Mouse (Mus musculus): ENCODE measurements at regions not wholly inside any gene's neighbourhood (a gene's known extent, or its start where the extent isn't known, plus 50 kb on each side); places are given as distances from the start of the nearest gene placed in this dataset.
"Not testable (repeated sequence)": the region's sequence is repeated elsewhere in the genome, so short reads cannot be mapped to it uniquely, and the experiment has no call there.

DNA sequence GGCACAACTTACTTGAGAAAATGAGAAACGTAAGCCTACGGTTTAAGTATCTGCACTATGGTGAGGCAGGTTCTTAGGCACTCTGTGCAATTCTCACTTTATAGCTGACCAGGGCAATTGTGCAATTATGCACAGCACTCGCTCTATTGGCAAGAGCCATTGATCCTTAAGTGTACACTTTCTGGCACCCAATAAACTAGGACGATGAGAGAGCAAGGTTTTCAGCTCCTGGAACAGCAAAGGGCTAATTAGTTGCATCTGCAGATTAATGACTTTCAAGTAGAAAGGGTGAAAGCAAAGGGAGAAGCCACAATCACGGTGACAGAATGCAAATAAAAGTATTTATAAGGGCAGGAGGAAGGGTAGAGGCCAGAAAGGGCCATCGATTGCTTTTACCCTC is 185.4 kb upstream of the Gm10306 start:
- no peak for DNase-seq (ENCODE audit: low spot score in 2 of 2)

DNA sequence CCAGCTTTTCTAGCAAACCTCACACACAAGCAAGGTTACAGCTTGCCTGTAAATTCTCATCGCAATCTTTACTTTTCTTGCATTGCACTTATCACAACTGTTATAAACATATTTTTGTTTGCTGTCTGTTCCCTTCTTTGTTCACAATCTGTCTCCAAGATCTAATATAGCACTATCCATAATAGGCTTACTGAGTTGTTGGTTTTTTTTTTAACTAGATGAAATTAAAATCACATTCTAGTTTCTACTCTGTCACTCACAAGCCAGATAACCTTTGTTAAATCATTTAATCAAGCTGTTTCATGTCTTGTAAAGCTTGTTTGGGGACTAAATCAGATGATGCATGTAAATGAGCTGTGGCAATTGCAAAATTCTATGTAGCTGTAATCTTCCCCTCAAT is 180.1 kb upstream of the Gm10306 start:
- DNase-seq (ENCODE audit: low spot score in 2 of 2): no peak
- intact Hi-C loops (cut with DNase I): no loop called here

More for the DNA sequence above, 185.4 kb upstream of the Gm10306 start:
- intact Hi-C loops (cut with DNase I): no loop called here

DNA sequence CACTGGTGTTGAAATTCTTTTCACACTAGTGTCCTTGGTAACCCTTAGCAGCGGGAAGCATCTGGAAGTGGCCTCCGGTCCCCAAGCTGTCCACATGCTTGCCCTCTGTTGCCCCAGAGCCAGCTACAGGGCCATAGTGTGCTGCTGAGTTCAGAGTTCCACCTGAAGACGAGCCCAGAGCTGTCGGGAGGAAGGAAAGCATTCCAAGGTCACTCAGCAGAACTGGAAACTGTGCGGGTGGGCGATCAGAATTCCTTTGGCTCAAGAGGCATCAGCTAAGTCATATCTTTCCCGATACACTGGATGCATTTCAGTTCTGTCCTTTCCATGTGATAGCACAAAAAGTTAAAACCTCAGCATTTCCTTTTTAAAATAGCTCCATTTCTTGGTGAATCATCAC is 170.6 kb upstream of the Gm10306 start:
- intact Hi-C loops (cut with DNase I): no loop called here
- DNase-seq (ENCODE audit: low spot score in 2 of 2): no peak

DNA sequence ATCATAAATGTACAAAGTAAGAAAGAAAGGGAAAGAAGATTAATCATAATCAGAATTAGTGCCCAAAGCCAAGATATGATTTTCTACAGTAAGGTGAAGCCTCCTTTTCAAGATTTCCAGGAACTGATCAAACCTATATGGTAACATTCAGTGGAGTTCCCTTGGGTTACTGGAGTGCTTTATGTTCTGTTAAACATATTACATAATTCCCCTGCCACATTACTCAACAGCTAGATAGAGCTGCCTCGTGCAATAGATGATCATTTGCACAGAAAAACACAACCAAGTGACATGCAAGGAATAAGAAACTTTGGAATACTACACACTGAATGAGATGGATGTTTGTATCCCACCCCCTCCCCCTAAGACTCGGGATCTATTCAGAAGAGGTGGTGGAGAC is 168.0 kb upstream of the Gm10306 start:
- no peak for DNase-seq (ENCODE audit: low spot score in 2 of 2)
- intact Hi-C loops (cut with DNase I): no loop called here

DNA sequence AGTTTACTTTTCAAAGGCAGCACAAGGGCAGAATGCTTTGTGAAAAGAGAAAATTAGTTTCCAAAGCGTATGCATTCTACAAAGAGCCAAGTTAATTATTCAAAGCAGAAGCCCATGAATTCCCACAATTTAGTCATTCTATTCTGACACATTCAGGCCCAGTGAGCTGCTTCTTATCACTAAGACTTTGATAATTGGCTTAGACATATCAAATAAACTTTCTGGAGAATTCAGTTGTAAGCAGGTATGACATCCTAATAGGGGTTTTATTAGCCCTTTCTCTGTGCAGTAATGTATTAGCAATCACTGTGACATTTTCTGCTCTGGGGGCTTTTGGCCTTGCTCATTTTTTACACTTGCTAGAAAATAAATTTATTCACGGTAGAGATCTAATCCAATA is 161.9 kb upstream of the Gm10306 start:
- intact Hi-C loops (cut with DNase I): no loop called here
- DNase-seq (ENCODE audit: low spot score in 2 of 2): no peak

DNA sequence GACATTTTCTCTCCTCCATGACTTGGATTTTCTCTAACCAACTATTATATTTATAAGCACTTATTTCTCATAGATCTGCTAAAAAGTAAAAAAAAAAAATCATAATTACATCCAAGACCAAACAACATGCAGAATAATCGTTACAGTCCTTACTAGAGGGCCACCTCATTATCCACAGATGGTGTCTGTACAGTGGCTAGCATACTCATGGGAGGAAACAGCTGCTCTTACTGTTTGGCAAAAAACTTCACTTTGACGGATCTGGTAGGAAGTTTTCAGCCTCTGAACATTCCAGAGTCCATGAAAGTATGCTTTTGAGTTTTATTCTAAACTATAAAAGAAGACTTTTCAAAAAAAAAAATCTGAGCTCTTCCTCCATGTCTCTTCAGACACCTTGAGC is 159.1 kb upstream of the Gm10306 start:
- no peak for DNase-seq (ENCODE audit: low spot score in 2 of 2)
- intact Hi-C loops (cut with DNase I): no loop called here

DNA sequence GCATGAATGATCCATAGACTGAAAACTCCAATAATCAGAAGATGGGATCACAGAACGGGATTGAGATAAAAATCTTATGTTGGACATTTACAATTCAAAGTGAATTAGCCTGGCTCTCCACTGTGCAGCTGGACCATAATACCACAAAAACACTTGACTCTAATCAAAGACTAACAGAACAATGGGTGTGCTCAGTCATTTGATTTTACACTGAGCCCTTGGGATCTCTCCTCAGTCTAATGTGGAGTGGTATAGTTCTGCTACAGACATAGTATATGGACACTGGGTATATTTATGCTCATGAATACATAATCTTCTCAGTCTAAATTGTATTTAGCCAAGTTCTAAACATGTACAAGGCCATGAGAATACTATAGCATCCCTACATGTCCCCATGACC is 149.4 kb upstream of the Gm10306 start:
- no peak for DNase-seq (ENCODE audit: low spot score in 2 of 2)
- intact Hi-C loops (cut with DNase I): no loop called here

DNA sequence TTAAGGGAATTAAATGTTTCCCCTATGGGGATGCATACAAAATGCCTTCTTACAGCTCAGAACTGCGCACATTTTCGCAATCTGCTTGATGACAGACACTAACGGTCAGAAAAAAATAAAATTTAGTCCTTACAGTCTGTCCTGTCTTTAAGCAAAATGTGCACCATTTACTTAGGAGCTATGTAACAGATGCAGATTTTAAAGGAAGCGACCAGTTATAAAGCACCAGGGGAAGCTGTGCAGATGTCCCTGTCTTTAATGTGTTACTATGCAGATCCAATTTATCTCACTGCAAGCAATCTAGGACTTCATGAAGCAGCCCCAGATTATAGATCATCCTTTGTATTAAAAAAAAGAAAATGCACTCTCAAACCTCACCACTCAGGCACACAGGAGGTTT is 148.8 kb upstream of the Gm10306 start:
- intact Hi-C loops (cut with DNase I): no loop called here
- peak in 1 of 2 experiments; percentile 6 for DNase-seq (ENCODE audit: low spot score in 2 of 2)

DNA sequence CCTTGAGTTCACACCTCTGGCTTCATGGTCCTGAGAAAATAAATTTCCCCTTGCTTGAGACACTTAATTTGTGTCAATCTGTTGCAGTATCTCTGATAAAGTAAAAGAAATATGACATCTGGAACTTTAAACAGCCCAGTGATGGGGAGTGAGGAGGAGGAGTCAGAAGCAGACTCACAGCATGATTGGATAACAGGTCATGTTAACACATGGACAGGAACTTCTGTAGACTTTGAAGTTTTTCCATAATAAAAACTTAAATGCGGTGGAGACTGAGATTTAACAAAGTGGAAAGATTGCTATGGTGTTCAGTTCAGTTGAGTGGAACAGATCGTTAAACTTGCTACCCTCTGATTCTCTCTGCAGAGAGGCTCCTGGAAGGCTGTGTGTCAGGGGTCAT is 143.7 kb upstream of the Gm10306 start:
- no peak for DNase-seq (ENCODE audit: low spot score in 2 of 2)
- intact Hi-C loops (cut with DNase I): no loop called here

DNA sequence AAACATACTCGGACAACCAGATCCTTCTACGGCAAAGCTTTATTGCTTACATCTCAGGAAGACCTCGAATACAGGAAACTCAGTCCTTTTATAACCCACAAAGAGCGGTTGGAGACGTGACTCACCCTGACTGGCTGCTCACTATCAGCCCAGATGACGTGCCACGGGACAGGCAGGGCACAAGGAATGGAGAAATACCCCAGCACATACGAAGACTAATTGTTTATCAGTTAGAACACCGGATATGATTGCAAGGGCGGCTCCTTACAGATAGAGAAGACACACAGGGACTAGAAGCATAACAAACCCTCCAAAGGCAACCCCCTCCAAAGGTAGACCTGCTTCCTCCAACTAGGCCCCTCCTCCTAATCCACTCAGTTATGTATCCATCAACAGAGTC is 130.8 kb upstream of the Gm10306 start:
- intact Hi-C loops (cut with DNase I); DNase-seq (ENCODE audit: low spot score in 2 of 2): not testable (repeated sequence)

DNA sequence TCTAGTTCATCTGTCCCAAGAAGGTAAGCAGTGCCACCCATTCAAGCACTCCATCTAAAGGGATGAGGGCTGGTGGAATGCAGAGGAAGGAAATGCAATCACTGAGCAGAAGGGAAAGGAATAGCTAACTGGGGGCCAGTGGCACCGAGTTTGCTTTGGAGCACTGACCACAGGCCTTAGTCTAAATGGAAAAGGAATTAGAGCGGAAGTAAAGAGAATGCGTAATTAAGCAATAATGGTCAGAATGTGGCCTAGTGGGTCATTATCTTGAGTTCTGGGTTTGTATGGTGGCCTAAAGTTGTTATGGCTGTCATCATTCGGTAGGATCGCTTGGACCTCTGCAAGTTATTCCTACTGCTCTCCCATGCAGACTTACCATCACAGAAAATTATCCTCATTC is 128.8 kb upstream of the Gm10306 start:
- DNase-seq (ENCODE audit: low spot score in 2 of 2): no peak
- intact Hi-C loops (cut with DNase I): no loop called here

DNA sequence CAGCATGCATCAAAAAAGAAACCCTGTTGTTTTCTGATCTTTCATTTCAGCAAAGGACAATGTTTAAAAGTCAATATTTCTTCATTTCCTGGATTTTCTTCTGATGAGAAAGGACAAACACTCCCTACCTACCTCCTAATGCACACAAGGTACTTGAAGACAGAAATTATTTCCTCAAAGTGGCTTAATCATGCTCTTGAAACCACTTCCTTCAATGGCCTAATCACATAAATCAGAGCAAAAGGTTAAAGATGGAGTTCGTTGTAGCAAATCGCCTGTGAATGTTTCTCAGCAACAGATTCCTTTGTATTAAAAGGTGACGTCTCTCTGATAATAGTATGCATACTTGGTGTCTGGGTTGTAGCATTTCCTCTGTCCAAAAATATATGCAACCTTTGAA is 124.3 kb upstream of the Gm10306 start:
- no peak for DNase-seq (ENCODE audit: low spot score in 2 of 2)
- intact Hi-C loops (cut with DNase I): no loop called here

DNA sequence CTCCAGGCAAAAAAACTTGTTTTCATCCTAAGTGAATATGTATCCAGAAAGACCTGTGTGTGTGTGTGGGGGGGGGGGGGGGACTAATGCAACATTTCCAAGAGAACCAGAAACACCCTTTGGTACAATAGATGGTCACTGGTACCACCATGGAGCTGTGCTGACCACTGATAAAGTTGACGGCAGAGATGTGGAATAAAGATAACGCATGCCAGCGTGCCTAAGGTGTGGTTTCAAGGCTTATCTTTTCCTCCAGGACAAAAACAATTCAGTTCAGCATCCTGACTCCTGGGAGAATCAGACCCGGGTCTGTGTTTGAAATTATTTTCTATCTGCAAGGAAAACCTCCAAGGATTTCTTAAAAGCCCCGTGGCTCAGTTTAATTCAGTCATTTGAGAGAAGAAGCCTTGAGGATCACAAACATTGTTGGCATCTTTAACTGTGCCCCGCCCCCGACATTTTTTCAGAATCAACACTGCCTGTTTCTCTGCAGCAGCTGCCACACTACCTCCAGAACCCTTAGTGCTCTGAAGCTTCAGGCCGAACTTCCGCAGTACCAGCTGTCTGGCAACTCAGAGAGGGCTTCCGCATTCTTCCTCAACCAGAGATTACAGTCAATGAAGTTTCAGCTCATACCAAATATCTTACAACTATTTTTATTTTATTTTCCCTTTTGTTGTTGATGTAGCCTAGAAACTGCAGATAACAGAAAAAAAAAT is 118.5 kb upstream of the Gm10306 start:
- intact Hi-C loops (cut with DNase I): no loop called here
- peak; percentile 9 to 19 for DNase-seq (ENCODE audit: low spot score in 2 of 2)

DNA sequence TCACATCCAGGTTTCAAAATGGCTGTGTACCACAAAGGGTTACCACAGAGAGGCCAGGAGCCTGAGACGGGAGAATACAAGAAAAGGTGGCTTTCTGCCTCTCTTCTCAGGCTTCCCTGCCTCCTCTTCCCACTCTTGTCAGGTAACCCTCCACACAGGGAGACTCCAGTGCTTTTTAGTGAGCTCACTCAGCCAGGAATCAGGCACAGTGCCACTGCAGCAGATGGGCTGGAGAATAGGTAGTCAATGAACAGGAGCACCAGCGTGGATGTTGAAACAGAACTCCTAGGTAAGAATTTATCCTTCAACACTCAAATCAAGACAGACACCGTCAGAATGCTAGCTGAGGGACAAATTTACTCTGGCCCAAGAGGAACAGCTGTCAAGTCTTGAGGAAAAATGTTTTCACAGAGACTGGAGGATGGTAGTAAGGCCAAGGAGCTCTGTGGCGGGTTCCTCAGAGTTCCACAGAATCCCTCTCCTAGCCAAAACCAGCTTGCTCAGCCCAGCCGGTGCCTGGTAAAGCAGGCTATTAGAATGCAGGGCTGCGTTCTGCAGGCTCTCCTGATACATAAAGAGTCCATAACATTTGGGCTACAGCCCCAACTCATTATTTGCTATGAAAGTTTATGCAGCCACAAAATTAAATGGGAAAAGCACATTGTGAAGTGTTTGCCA is 117.0 kb upstream of the Gm10306 start:
- intact Hi-C loops (cut with DNase I): no loop called here
- peak; percentile 8 to 37 for DNase-seq (ENCODE audit: low spot score in 2 of 2)

DNA sequence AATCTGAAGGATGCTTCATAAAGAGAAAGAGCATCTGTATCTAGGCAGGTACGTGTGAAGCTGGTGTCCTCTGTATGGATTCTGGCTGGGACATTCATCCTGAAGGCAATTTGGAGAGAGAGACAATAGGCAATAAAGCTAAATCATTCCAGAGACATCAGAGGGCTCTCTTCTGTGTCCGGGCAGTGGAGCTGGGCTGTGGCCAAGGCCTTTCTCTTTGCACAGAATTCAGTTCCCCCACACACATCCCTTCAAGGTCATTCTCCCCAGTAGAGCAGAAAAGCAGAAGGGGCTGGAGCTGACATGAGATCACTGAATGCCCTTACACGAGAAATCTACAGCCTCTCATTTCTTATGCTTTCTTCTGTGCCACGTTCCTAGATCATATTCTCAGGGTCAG is 109.7 kb upstream of the Gm10306 start:
- no peak for DNase-seq (ENCODE audit: low spot score in 2 of 2)
- intact Hi-C loops (cut with DNase I): no loop called here

Data from left cerebral cortex, postnatal 25 days (tissue).